Mouse (Mus musculus) G1E (cell line): ENCODE results near the gene Slc10a7. TPM values are rescaled to one million over a fixed set of nuclear protein-coding genes. Genes with fewer than 3 reads are reported as not detected.
A peak's percentile ranks its signal among the peaks of the same experiment; 100 is the strongest.
"Not testable (repeated sequence)": the region's sequence is repeated elsewhere in the genome, so short reads cannot be mapped to it uniquely, and the experiment has no call there.

Experiments
- ATAC-seq: 2 replicates; pipeline ENCODE4 v1.8.0; 2016; ENCODE audit warnings: mild to moderate bottlenecking; ENCODE audit not compliant: insufficient number of reproducible peaks, poor library complexity, low FRiP score, severe bottlenecking; ENCODE audit errors: extremely low read depth
- DNase-seq: peaks from one replicate; pipeline ENCODE4 v3.0.0; 2012; ENCODE audit warnings: low spot score
- H3K27me3 ChIP-seq: 2 replicates; pipeline ENCODE4 v1.6.1; 2012; ENCODE audit warnings: mild to moderate bottlenecking, low read length, inconsistent platforms; ENCODE audit not compliant: insufficient read depth
- H3K36me3 ChIP-seq: replicated peaks from 2 replicates; pipeline ENCODE3; 2012; ENCODE audit warnings: mild to moderate bottlenecking, inconsistent platforms
- H3K4me1 ChIP-seq: 2 replicates; pipeline ENCODE4 v1.6.1; 2012; ENCODE audit warnings: low read depth, low read length, inconsistent platforms, mixed read lengths; ENCODE audit not compliant: insufficient read depth
- H3K4me3 ChIP-seq: 2 replicates; pipeline ENCODE4 v1.5.1; 2012; ENCODE audit warnings: low read depth, mild to moderate bottlenecking, inconsistent platforms, low read length, moderate library complexity, mixed read lengths
- H3K9me3 ChIP-seq: replicated peaks from 2 replicates; pipeline ENCODE4 v1.6.1; 2012; ENCODE audit warnings: inconsistent platforms
- CTCF ChIP-seq: IDR thresholded peaks from 2 replicates; pipeline ENCODE4 v1.5.1; 2012; ENCODE audit warnings: low read depth, low read length, inconsistent platforms, mixed read lengths
- GATA1 ChIP-seq: IDR thresholded peaks from 2 replicates; pipeline ENCODE4 v1.6.1; 2012; ENCODE audit warnings: borderline replicate concordance, low read length, inconsistent platforms, mixed read lengths
- GATA2 ChIP-seq: IDR thresholded peaks from 2 replicates; pipeline ENCODE4 v1.6.1; 2012; ENCODE audit warnings: low read depth, low read length, inconsistent platforms, borderline replicate concordance
- POLR2AphosphoS5 ChIP-seq: IDR thresholded peaks from 2 replicates; pipeline ENCODE4 v1.6.1; 2012; ENCODE audit warnings: low read depth, low read length, inconsistent platforms; ENCODE audit not compliant: insufficient replicate concordance
- TAL1 ChIP-seq: conservative IDR thresholded peaks from 2 replicates; pipeline ENCODE4 v1.6.1; 2012; ENCODE audit warnings: low read depth, low read length, inconsistent platforms, mixed read lengths
- polyA plus RNA-seq: library from polyadenylated mRNA; stranded (reverse); fragments of >175 nt; gene quantifications from 2 replicates; pipeline ENCODE4 v1.2.3, GENCODE M21; 2012
- total RNA-seq, 2 experiments: library from RNA; stranded (forward) in 1 of 2; stranded (reverse) in 1 of 2; fragments of 200-1000 nt in 1 of 2; fragments of >200 nt in 1 of 2; fragmentation: Nextera tagmentation in 1 of 2; gene quantifications; 2 replicates each; pipeline ENCODE4 v1.2.3; 2014 to 2017

Gene Slc10a7
- total and polyA plus RNA-seq, 3 experiments = 9.0 to 39.1 (median 22.2) TPM

DNA sequence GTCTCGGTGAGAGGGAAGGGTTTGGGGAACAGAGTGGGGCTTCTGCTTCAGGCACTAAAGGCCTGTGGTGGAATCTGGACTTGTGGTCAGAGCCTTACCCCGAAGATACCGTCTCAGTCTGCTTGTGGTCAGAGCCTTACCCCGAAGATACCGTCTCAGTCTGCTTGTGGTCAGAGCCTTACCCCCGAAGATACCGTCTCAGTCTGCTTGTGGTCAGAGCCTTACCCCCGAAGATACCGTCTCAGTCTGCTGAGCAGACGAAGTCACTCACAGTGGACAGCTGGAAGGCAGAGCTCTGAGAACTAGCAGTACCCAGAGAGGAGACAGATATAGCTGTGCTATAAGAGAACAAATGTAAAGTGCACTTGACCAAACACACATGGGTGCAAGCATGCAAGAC is 208.0 kb downstream of the Slc10a7 start:
- H3K4me3 ChIP-seq, H3K27me3 ChIP-seq, H3K9me3 ChIP-seq: not testable (repeated sequence)
- DNase-seq (peak; percentile 48), ATAC-seq (peak; percentile 97)
- peak; percentile 79 for TF ChIP-seq TAL1
- Histone ChIP-seq H3K4me1 (peaks cover 24% of the 10 kb centered on the region), H3K36me3 (peaks cover 72% of the 10 kb centered on the region)

DNA sequence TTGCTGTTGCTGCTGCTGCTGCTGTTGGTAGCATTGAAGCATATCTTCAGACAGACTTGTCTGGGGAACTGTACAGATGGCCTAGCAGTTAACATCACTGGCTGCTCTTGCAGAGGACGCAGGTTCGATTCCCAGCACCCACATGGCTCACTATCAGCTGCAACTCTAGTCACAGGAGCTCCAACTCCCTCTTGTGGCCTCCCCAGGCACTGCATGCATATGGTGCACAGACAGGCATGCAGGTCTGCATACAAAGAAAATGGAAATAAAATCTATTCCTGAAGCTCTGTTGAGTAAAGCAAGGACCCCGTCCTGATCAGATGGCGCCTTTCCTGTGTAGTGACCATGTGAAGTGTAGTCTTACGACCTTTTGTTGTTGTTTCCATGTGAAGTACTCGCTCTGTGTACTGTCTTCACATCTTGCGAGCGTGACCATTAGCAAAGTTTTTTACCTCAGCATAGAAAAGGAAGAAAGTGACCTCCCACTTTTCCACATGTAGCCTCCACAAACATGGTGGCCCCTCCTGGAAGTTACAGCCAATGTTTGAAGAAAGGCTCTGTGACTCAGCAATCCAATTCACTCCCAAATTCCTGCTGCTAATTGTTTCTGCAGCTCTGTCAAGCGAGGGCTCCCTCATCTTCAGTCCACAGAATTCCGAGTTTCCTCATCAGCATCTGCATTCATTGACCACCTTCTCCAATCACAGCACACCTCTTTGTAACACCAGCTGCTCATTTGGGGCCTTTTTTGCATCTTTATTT is 210.3 kb downstream of the Slc10a7 start:
- no peak overlapping the region for H3K4me3 ChIP-seq
- peaks cover 4% of the 10 kb centered on the region for H3K9me3 ChIP-seq
- TF ChIP-seq TAL1 (no peak), CTCF (peak; percentile 20; the same call in 1 of the 2 replicates)
- DNase-seq = no peak
- H3K36me3 ChIP-seq = peaks cover 79% of the 10 kb centered on the region
- H3K27me3 ChIP-seq = 0 out of 2 replicates have a peak, but pooled peaks cover under 1% of the 10 kb centered on the region
- no peak for ATAC-seq
- H3K4me1 ChIP-seq = peaks cover 24% of the 10 kb centered on the region

DNA sequence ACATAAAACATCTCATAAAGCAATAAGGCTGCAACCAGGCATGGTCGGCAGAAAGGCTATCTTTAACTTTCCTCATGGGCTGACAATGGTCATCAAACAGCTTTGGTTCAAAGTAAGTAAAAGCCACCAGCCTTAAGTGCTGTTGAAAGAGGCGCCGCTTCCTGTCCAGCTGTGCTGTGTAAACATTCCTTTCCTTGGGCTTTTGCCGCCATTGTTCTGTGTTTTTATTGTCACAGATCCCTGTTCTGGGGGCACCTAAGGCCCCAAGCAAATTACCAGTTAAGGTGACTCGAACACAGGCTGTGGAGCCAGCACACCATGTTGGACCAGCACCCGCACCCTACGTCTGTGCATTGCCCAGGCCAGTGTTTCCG is 210.9 kb downstream of the Slc10a7 start:
- Histone ChIP-seq H3K36me3 (peaks cover 80% of the 10 kb centered on the region), H3K9me3 (peaks cover 4% of the 10 kb centered on the region), H3K4me3 (no peak overlapping the region), H3K27me3 (no peaks in the 10 kb centered on the region), H3K4me1 (peaks cover 24% of the 10 kb centered on the region)
- no peak for DNase-seq
- no peak for ATAC-seq
- TF ChIP-seq TAL1 (no peak), CTCF (no peak), GATA1 (no peak), POLR2AphosphoS5 (no peak), GATA2 (no peak)

DNA sequence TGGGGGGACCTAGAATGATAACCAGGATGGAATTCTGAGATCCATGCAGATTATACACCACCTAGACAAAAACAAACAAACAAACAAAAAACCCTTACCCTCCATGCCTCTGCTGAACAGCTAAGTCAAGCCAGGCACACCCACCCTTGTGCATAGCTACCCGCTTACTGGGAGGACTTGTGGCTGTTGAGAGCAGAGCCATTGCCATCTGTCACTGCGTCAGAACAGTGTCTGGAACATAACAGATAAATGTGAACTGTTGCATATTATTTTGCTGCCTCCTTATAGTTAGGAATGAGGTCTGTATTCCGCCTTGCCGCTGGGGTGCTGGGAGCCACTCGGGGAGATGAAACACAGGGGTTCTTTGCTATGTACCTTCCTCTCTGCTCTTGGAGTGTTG is 212.4 kb downstream of the Slc10a7 start:
- DNase-seq (no peak), ATAC-seq (no peak)
- no peak overlapping the region for H3K4me3 ChIP-seq
- TF ChIP-seq TAL1 (no peak), GATA1 (no peak), GATA2 (no peak), POLR2AphosphoS5 (no peak), CTCF (no peak)
- H3K4me1 ChIP-seq = peaks cover 17% of the 10 kb centered on the region
- peaks cover 4% of the 10 kb centered on the region for H3K9me3 ChIP-seq
- H3K36me3 ChIP-seq = peaks cover 78% of the 10 kb centered on the region
- H3K27me3 ChIP-seq = no peaks in the 10 kb centered on the region

DNA sequence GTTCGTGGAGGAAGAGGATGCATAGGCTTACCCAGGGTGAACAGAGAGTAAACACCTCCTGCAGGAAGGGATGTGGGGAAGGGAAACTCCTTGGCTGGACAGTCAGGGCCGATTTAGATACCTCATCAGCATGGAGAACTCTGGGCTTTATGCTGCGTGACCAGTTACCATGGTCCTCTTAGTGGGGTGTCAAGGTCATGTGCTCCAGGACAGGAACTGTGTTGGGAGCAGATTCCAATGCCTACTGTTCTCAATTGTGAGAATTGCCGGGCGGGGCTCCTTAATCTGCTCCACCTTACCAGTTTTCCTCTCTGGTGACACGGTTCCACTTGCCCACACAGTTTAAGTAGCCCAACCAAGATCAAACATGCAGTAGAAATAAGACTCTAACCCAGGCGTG is 213.1 kb downstream of the Slc10a7 start:
- DNase-seq = no peak
- H3K36me3 ChIP-seq = peaks cover 81% of the 10 kb centered on the region
- H3K9me3 ChIP-seq = peaks cover 4% of the 10 kb centered on the region
- H3K4me1 ChIP-seq = peaks cover 11% of the 10 kb centered on the region
- H3K27me3 ChIP-seq = no peaks in the 10 kb centered on the region
- no peak for ATAC-seq
- H3K4me3 ChIP-seq = no peak overlapping the region
- TF ChIP-seq GATA1 (no peak), POLR2AphosphoS5 (no peak)

DNA sequence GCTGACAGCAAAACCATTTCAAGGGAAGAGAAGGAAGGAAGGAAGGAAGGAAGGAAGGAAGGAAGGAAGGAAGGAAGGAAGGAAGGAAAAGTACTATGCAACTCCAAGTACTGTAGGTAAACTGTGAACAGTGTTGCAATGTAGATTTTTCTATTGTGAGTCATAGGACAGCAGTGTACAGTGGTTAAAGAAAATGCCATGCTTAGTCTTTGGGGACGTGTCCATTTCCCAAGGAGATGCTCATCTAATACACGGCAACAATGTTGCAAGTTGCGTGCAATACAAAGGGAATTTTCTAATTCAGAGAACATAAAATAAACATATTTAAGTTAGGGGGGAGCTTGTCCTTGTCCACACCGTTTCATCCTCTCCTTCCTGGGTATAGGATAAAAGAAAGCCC is 215.7 kb downstream of the Slc10a7 start:
- ATAC-seq = no peak
- Histone ChIP-seq H3K4me3 (no peak overlapping the region), H3K36me3 (peaks cover 84% of the 10 kb centered on the region), H3K9me3 (no peaks in the 10 kb centered on the region), H3K4me1 (no peaks in the 10 kb centered on the region; the same call in 1 of the 2 replicates), H3K27me3 (no peaks in the 10 kb centered on the region)
- TF ChIP-seq CTCF = no peak
- no peak for TF ChIP-seq GATA1
- no peak for TF ChIP-seq POLR2AphosphoS5
- no peak for TF ChIP-seq GATA2
- TF ChIP-seq TAL1 = no peak
- DNase-seq = no peak

DNA sequence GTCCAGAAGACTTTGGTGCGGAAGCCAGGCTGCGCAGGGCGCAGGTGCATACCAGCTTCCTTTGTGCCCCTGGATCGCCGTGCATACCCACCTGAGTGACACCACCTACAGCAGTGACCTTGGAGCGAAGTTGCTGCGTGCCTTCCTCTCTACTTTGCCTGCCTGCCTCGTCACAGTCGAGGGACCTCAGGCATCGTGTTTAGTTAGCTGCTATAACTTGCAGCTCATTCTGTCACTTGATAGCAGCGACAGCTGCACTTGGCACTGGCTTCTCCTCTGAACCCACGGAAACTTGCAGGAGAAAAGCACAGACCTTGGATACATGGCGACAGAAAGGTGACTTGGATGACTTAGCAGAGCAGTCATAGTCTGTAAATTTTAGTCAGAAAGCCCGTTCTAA is 219.1 kb downstream of the Slc10a7 start:
- Histone ChIP-seq H3K9me3 (no peaks in the 10 kb centered on the region), H3K4me1 (no peaks in the 10 kb centered on the region), H3K36me3 (peaks cover 88% of the 10 kb centered on the region), H3K4me3 (no peak overlapping the region), H3K27me3 (no peaks in the 10 kb centered on the region)
- ATAC-seq = no peak
- TF ChIP-seq CTCF (no peak), GATA1 (no peak), TAL1 (no peak), GATA2 (no peak), POLR2AphosphoS5 (no peak)
- no peak for DNase-seq
